Mouse (Mus musculus) heart, adult 2 months (tissue): ENCODE measurements around the gene Tmem126b. TPM values are rescaled to one million over a fixed set of nuclear protein-coding genes. Genes with fewer than 3 reads are reported as not detected.

Experiments
- DNase-seq, 2 experiments: peaks; one replicate each; pipeline ENCODE4 v3.0.0; 2021
- H3K27ac ChIP-seq: fragments of 200-600 bp; 2 replicates; pipeline ENCODE4 v1.8.1; 2022
- H3K27me3 ChIP-seq: fragments of 200-500 bp; 2 replicates; pipeline ENCODE4 v1.6.1; 2012; ENCODE audit warnings: mild to moderate bottlenecking, low read length, inconsistent platforms, mixed read lengths; ENCODE audit not compliant: control insufficient read depth, insufficient read depth
- H3K36me3 ChIP-seq: fragments of 200-500 bp; 2 replicates; pipeline ENCODE4 v1.6.1; 2012; ENCODE audit warnings: low read length, inconsistent platforms; ENCODE audit not compliant: control insufficient read depth, insufficient read depth
- H3K4me1 ChIP-seq: fragments of 200-500 bp; 2 replicates; pipeline ENCODE4 v1.6.1; 2011; ENCODE audit warnings: low read length; ENCODE audit not compliant: control insufficient read depth, insufficient read depth
- H3K4me3 ChIP-seq: fragments of 200-600 bp; 2 replicates; pipeline ENCODE4 v1.8.1; 2022
- H3K79me2 ChIP-seq: fragments of 200-500 bp; replicated peaks from 2 replicates; pipeline ENCODE4 v1.6.1; 2012; ENCODE audit warnings: mild to moderate bottlenecking, inconsistent platforms, low read length, moderate library complexity, mixed read lengths; ENCODE audit not compliant: control insufficient read depth, insufficient read depth
- H3K9ac ChIP-seq: fragments of 200-500 bp; 2 replicates; pipeline ENCODE4 v1.6.1; 2012; ENCODE audit warnings: low read depth, mild to moderate bottlenecking, control low read depth, inconsistent platforms, low read length, mixed read lengths
- CTCF ChIP-seq: fragments of 200-600 bp; IDR thresholded peaks from 2 replicates; pipeline ENCODE4 v1.8.1; 2022; ENCODE audit warnings: antibody characterized with exemption, mild to moderate bottlenecking, moderate library complexity
- EP300 ChIP-seq: fragments of 200-500 bp; IDR thresholded peaks from 2 replicates; pipeline ENCODE4 v1.6.1; 2011; ENCODE audit warnings: low read depth, low read length, control low read depth; ENCODE audit not compliant: insufficient read depth
- POLR2A ChIP-seq: fragments of 200-500 bp; IDR thresholded peaks from 2 replicates; pipeline ENCODE4 v1.6.1; 2011; ENCODE audit warnings: mild to moderate bottlenecking, low read depth, low read length, control low read depth; ENCODE audit not compliant: insufficient read depth
- WGBS: fragments of 180-500 bp; shearing (Covaris S2); methylation state at CpG from one replicate; pipeline ENCODE4 v1.1.7; 2018; 5-methylcytosine and 5-hydroxymethylcytosine counted together
- intact Hi-C: fragments of 180-260 bp; cut with DNase I; formaldehyde crosslinking; loops from one replicate; pipeline ENCODE4 v1.15.1; 2025
- polyA plus RNA-seq: library from polyadenylated mRNA; depleted of rRNA; stranded (reverse); fragments of >200 nt; gene quantifications from 2 replicates; pipeline ENCODE4 v1.2.3, GENCODE M21; 2012
- total RNA-seq, 2 experiments: library from RNA; stranded (reverse); gene quantifications; 2 replicates each; pipeline ENCODE4 v1.2.3; 2021

Gene Tmem126b
- total and polyA plus RNA-seq, 3 experiments: 10.7 to 25.4 (median 24.8) TPM

- H3K4me1 ChIP-seq: peaks cover 2% of the 10 kb centered on the region
- DNase-seq: no peak
- WGBS: 10% methylated on average over 7 of the region's 7 CpGs
- no peak overlapping the region for H3K9ac ChIP-seq
- H3K4me3 ChIP-seq: peak overlapping the region; percentile 92
- H3K79me2 ChIP-seq: no peaks in the 10 kb centered on the region
- peak overlapping the region; percentile 92 for H3K27ac ChIP-seq
- intact Hi-C loops: loop anchor here (1.0 to 2.0 kb wide), 2 partner anchors 12 to 29 kb away; partner anchors contain the start of gene Ccdc89
- H3K36me3 ChIP-seq: peaks cover 16% of the 10 kb centered on the region
- TF ChIP-seq EP300: no peak
- TF ChIP-seq POLR2A: peak; percentile 32; the same call in 1 of the 2 replicates
- no peaks in the 10 kb centered on the region for H3K27me3 ChIP-seq
Measured at GRCm38 (mm10) chr7:90456149-90456844, 19.5 kb downstream of the Tmem126b start.

- peaks cover 22% of the 10 kb centered on the region for H3K36me3 ChIP-seq
- H3K27ac ChIP-seq: peak overlapping the region; percentile 91
- TF ChIP-seq POLR2A: no peak
- DNase-seq: no peak
- peak overlapping the region; percentile 91 for H3K4me3 ChIP-seq
- peaks cover 4% of the 10 kb centered on the region for H3K4me1 ChIP-seq
- 2% methylated on average over 6 of the region's 6 CpGs for WGBS
- H3K9ac ChIP-seq: peak overlapping the region; percentile 59
- peaks cover 6% of the 10 kb centered on the region; the same call in 1 of the 2 replicates for H3K79me2 ChIP-seq
- intact Hi-C loops: loop anchor here (1.0 kb wide), 2 partner anchors 12 to 32 kb away; partner anchors contain the start of genes Dlg2 and Tmem126b
- no peaks in the 10 kb centered on the region for H3K27me3 ChIP-seq
Measured at GRCm38 (mm10) chr7:90444206-90444605, 31.6 kb downstream of the Tmem126b start.

- DNase-seq: peak; percentile 80 to 86
- Histone ChIP-seq H3K36me3 (peaks cover 18% of the 10 kb centered on the region), H3K4me1 (peaks cover 4% of the 10 kb centered on the region), H3K27ac (peak overlapping the region; percentile 91), H3K4me3 (peak overlapping the region; percentile 91), H3K79me2 (peaks cover 6% of the 10 kb centered on the region; the same call in 1 of the 2 replicates), H3K9ac (peak overlapping the region; percentile 98), H3K27me3 (no peaks in the 10 kb centered on the region)
- TF ChIP-seq CTCF (peak; percentile 75), EP300 (no peak), POLR2A (no peak)
- intact Hi-C loops: loop anchor here (1.0 kb wide), 2 partner anchors 13 to 33 kb away; partner anchors contain the start of genes Dlg2 and Tmem126b
- under 1% methylated on average over 122 of the region's 123 CpGs for WGBS
Measured at GRCm38 (mm10) chr7:90443101-90444091, 32.4 kb downstream of the Tmem126b start.

- DNase-seq: peak; percentile 95 to 98
- peaks cover 3% of the 10 kb centered on the region for H3K4me1 ChIP-seq
- intact Hi-C loops: no loop called here
Measured at GRCm38 (mm10) chr7:90442518-90443080, 33.2 kb downstream of the Tmem126b start, which contains the start of gene Crebzf. Gene Crebzf, plus strand, starts transcription at chr7:90442729.

GRCm38 (mm10) chr7:90442070-90442469 is 33.7 kb downstream of the Tmem126b start:
- 12% methylated on average over 4 of the region's 4 CpGs for WGBS
- no peaks in the 10 kb centered on the region for H3K27me3 ChIP-seq
- peak overlapping the region; percentile 55 for H3K9ac ChIP-seq
- peaks cover 3% of the 10 kb centered on the region for H3K4me1 ChIP-seq
- TF ChIP-seq EP300 (no peak), CTCF (no peak), POLR2A (no peak)
- intact Hi-C loops: no loop called here
- H3K27ac ChIP-seq: peak overlapping the region; percentile 91
- peaks cover 6% of the 10 kb centered on the region; the same call in 1 of the 2 replicates for H3K79me2 ChIP-seq
- peaks cover 10% of the 10 kb centered on the region for H3K36me3 ChIP-seq
- peak overlapping the region; percentile 91 for H3K4me3 ChIP-seq
- no peak for DNase-seq

More at GRCm38 (mm10) chr7:90442518-90443080, 33.2 kb downstream of the Tmem126b start, which contains the start of gene Crebzf:
- TF ChIP-seq EP300 (0 out of 2 replicates have a peak, but pooled peaks have one; percentile 55), CTCF (no peak), POLR2A (peak; percentile 82)
- under 1% methylated on average over 54 of the region's 54 CpGs for WGBS
- Histone ChIP-seq H3K4me3 (peak within 1 kb of the TSS; percentile 91), H3K27ac (peak within 1 kb of the TSS; percentile 91), H3K36me3 (peaks cover 14% of the 10 kb centered on the region), H3K9ac (peak within 1 kb of the TSS; percentile 98), H3K27me3 (no peaks in the 10 kb centered on the region), H3K79me2 (peaks cover 6% of the 10 kb centered on the region; the same call in 1 of the 2 replicates)
